Mouse (Mus musculus) layer of hippocampus, postnatal 25 days (tissue): ENCODE results near the gene Hnrnpa0. TPM values are rescaled to one million over a fixed set of nuclear protein-coding genes. Genes with fewer than 3 reads are reported as not detected.

ENCODE experiments used
- total RNA-seq, 2 experiments: library from RNA; stranded (reverse); gene quantifications; 2 replicates each; pipeline ENCODE4 v1.2.3; 2021

Gene Hnrnpa0
- total RNA-seq, 2 experiments from 2014 or later: 127 to 131 TPM

Other genes with a start within 250 kb of the Hnrnpa0 start
- 100 to 1,000 TPM; 184 to 193 TPM for gene Spock1, start 220.2 kb downstream of the Hnrnpa0 start, total RNA-seq
- 10 to 100 TPM; 45.2 to 47.4 TPM for gene Klhl3, start 15.0 kb downstream of the Hnrnpa0 start, total RNA-seq
- gene Idnk, start 29.1 kb upstream of the Hnrnpa0 start, total RNA-seq: 10 to 100 TPM; 26.3 to 28.2 TPM
- gene Ubqln1, start 87.1 kb upstream of the Hnrnpa0 start, total RNA-seq: 100 to 1,000 TPM; 136 to 145 TPM
- gene Gkap1, start 147.1 kb upstream of the Hnrnpa0 start, total RNA-seq: 10 to 100 TPM; 22.8 to 23.7 TPM
- gene Kif27, start 230.6 kb upstream of the Hnrnpa0 start, total RNA-seq: 1 to 10 TPM; 3.2 to 3.3 TPM